Mouse (Mus musculus) frontal cortex, adult (tissue): Measurements from ENCODE around the gene Gm17364.
"Not testable (repeated sequence)": the region's sequence is repeated elsewhere in the genome, so short reads cannot be mapped to it uniquely, and the experiment has no call there.

Experiments used
- ATAC-seq: cut with Nextera tagmentation; 2 replicates; pipeline ENCODE4 v1.9.2; 2017; ENCODE audit warnings: mild to moderate bottlenecking, moderate library complexity, mixed read lengths; ENCODE audit not compliant: low TSS enrichment

The Gm17364 gene

DNA sequence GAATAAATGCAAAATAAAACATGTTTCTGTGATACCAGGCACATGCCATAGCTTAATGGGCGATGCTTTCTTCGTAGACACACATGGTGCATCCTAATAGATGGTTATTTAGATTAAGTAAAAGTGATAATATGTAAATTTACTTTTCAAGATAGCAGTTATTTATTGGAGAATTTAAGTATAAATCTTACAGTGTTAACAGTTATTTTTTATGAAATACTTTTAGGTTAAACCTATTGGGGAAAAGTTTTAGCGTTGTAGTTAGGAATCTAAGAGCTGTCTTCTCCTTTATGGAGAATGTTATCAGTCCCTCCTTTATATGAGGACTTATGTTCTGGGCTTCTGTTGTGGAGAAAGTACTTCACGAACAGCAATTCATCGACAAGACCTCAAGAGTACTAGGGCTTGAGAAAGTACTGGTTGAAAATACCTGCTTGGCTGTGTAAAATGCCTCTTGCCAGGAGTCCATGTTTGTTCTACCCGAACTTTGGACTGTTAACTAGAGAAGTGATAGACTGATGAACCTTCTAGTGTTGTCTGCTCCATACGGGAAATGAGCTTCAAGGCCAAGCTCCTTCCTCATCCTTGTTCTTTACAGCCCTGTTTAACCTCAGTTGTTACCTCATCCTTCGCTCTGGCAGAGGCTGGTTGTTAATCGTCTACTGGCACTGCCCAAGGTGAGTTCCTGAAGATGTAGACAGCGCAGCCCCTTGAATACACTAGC, at the start of gene Gm17364:
Gene Gm17364, minus strand, starts transcription at position 51 of the 724 bp plus-strand sequence.
- no peak for ATAC-seq

- no peak for ATAC-seq
These were observed 47.7 kb upstream of the Gm17364 start for GRCm38 (mm10) chr13:41321433-41321832.

- no peak for ATAC-seq
These were observed 47.0 kb upstream of the Gm17364 start for GRCm38 (mm10) chr13:41320749-41321148.

DNA sequence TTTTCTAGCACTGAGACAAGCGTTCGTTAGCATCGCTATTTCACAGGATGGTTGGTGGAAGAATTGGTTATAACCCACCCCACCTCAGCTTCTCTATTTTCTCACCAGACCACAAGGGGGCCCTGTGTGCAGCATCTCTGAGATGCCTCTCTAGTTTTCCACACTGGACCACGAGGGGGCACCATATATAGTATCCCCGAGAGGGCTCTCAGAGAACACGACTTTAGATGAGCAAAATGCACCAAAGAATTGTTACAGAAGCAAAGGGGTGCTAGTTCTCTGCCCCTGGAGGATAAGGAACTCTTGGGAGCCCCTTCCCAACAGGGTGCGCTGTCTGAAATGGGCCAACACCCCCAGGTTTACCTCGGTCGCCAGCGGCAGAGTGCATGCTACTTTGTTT, 28.9 kb upstream of the Gm17364 start:
- peak; percentile 84 for ATAC-seq

DNA sequence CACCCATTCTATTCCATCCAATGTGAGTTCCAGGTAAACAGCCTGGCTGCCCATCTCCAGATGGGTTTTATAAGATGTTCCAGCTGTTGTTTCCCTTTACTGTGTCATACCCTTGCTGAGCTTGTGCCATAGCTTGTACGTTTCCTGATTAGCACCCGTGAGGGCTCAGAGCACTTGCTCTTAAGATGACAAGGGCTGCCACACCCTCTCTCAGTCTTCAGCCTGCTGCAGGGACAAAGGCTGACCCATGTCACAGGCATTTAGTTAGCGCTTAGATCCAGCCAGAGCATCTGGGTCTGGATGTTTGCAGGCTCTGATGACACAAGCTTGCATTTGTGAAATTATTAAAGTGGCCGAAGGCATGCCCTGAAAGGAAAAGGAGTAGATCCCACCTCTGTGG, 26.3 kb upstream of the Gm17364 start:
- ATAC-seq, result no peak

DNA sequence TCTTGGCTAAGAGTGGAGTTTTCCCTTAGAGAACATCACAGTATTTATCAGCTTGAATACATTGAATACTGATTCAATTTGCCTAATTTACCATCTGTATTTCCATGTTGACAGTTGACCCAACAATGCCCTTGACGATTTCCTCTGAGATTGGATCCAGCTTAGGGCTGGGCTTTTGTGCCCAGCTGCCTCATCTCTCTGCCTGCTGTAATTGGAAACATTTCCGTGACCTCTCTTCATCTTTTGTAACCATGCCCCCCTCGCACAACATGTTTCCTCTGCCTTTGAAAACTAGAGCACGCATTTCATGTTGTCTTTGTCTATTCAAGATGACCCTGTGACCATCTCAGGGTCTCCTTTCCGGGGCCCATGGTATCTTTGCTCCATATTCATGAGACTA, 25.2 kb upstream of the Gm17364 start:
- ATAC-seq, result no peak

GRCm38 (mm10) chr13:41298533-41298932, 24.8 kb upstream of the Gm17364 start:
- no peak for ATAC-seq

DNA sequence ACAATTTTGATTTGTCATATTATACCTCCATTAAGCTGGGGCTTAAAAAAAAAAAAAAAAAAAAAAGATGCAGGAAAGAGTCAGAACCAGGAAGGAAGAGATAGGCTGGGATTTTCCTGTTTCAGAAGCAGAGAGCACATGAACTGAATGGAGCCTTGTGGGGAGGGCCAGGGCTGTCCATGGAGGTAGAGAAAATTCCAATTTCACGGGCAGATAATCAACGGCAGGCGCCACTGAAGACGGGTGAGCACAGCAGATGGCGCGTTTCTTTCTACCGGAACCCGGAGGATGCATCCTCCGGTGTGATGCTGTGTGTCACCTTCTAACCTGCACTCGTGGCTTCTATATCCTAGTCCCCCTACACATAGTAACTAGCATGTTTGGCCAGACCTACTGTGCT, 22.6 kb upstream of the Gm17364 start:
- no peak for ATAC-seq

- ATAC-seq, result no peak
These were observed 22.1 kb upstream of the Gm17364 start for GRCm38 (mm10) chr13:41295886-41296285.

DNA sequence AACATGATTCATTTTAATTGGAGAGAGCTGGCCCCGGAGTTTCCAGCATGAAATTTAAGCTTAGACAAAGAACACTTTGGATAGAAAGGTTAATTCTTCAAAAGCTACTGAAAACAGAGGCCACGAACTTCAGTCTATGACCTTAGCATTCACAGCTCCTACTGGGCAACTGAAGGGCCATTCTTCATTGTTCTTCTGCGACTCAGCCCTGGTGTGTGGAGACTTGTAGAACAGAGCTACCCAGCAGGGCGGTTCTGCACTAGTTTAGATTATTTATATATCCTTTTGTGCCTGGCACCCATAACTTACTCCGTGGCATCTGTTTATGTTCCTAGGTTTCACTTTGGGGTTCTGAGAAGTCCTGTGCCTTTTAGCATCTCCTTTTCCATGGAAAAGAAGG, 19.8 kb upstream of the Gm17364 start:
- ATAC-seq, result no peak

- no peak for ATAC-seq
These were observed 17.7 kb upstream of the Gm17364 start for GRCm38 (mm10) chr13:41291466-41291974.

- ATAC-seq, result no peak
These were observed 12.5 kb upstream of the Gm17364 start for GRCm38 (mm10) chr13:41286285-41286684.

GRCm38 (mm10) chr13:41285448-41285847, 11.7 kb upstream of the Gm17364 start:
- no peak for ATAC-seq

DNA sequence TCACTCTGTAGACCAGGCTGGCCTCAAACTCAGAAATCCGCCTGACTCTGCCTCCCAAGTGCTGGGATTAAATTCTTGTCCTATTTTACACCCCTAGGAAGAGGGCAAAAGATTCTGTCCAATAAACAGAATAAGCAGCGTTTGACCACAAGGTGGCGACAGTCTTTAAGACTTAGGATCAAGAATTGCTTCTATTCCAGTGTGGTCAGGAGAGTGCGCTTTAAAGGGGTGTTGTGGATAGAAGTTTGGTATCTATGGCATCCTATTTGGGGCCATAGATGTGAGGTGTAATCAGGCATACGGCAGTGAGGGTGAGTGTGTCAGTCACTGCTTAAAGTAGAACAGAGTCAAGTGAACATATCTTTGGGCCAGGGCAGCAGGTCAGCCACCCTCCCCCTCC, 9.5 kb upstream of the Gm17364 start:
- ATAC-seq, result peak; percentile 86

GRCm38 (mm10) chr13:41280696-41281095, 6.9 kb upstream of the Gm17364 start:
- no peak for ATAC-seq

DNA sequence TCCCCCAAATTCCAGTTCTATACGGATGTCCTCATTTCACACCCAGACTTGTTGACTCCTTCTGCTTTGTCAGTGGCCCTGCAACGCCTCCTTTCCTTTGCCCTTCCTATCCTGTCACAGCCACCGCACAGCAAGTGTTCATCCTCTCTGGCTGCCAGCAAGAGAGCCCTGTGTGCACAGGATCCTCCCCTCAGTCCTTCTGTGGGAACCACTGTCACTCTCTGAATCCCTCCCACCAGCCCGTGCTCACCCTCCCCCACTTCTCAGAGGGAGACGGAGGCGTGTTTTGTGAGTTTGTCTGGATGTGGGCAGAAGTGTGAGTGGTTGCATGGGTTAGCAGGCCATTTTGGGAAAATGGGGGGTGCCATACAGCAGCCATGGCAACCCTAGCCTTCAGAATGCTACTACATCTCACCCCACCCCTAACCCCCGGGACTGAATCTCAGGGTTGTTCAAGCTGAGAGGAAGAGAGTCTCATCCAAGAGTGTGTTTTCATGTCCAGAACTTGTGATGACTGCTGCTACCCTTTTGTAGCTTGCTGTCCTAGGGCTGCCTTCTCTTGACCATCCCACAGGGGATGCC, 5.9 kb downstream of the Gm17364 start:
- peak; percentile 94 for ATAC-seq

DNA sequence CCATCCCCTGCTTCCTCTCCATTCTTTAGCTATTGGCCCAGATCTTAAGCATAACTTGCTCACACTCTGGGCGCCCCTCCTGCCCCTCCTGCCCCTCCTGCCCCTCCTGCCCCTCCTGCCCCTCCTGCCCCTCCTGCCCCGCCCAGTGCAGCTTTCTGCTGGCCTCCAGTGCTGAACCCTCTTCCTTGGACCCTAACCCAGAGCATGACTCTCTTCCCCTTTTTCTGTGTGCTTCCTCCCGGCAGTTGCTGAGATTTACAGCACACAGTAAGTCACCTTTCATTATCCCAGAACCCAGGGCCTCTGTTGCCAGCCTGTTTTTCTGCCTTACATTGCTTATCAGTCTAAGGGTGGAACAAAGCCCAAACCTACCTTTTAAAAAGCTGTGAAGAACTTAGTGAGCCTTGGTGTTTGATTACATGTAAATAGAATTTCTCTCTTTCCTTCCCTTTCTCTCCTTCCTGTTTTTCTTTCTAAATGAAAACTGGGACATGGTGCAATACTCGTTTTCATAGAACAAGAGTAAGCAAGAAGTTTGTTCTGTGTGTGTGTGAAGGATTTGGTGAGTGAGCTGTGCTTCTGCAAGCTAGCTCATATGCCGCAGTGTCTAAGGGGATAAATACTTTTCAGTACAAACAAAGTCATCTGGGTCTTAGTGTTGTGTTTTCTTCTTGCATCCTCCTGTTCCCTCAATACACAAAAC, 10.3 kb downstream of the Gm17364 start:
- ATAC-seq, result no peak

GRCm38 (mm10) chr13:41261617-41262016, 12.2 kb downstream of the Gm17364 start:
- ATAC-seq, result not testable (repeated sequence)

GRCm38 (mm10) chr13:41257851-41258250, 15.9 kb downstream of the Gm17364 start:
- peak; percentile 44; the same call in 1 of the 2 replicates for ATAC-seq

DNA sequence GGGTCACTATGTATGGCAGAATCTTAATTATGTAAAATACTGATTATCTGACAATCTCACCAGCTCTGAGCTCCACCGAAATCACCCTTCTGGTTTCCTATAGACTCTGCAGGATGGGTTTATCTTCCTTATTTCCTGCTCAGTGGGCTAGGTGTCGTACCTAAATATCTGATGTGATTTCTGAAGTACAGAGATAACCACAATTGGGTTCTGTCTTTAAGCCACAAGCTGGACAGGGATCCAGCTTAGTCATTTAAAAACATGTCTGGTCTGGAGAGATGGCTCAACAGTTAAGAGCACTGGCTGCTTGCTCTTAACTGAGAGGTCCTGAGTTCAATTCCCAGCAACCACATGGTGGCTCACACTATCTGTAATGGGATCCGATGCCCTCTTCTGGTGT, 16.8 kb downstream of the Gm17364 start:
- ATAC-seq, result no peak

GRCm38 (mm10) chr13:41256126-41256525, 17.7 kb downstream of the Gm17364 start:
- no peak for ATAC-seq

DNA sequence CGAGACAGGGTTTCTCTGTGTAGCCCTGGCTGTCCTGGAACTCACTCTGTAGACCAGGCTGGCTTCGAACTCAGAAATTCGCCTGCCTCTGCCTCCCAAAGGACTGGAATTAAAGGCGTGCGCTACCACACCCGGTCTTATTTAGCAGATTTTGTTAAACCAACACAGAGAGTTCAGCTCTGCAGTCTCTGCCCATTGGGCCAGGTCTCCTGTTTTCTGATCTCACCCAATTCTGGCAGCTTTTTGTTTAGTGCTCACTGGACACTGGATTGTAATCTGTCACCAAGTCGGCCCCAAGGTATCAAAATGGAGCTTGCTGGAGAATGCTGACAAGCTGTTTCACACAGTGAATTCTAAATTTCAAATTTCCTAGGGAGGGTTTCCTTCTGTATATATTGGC, 21.0 kb downstream of the Gm17364 start:
- no peak for ATAC-seq

DNA sequence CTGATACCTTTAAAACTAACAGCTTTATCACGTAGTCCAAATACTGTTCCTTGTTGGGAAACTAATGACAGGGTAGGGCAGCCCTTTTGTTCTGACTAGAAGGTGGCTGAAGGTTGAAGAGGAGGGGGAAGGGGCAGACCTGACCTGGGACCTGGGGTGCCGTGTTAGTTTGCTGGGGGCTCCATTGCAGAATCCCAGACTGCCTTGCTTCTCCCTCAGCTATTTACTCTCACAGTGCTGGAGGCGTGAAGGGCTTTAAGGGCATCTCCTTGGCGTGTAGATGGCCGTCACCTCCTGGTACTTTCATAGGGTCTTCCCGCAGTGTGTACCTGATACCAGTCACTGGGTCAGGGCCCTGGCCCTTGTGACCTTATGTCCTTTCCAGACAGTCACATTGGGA, 21.6 kb downstream of the Gm17364 start:
- ATAC-seq, result no peak
